Mouse (Mus musculus) liver, postnatal 0 days (tissue): ENCODE measurements around the gene Prdx2. TPM values are rescaled to one million over a fixed set of nuclear protein-coding genes. Genes with fewer than 3 reads are reported as not detected.

ENCODE experiments used
- ATAC-seq: fragments of 200-750 bp; cut with Nextera tagmentation; 2 replicates; pipeline ENCODE4 v1.8.0; 2017; ENCODE audit warnings: mild to moderate bottlenecking, moderate library complexity
- DNase-seq: peaks from one replicate; pipeline ENCODE4 v3.0.0-alpha.2; 2016
- H3K27ac ChIP-seq: fragments of 300-500 bp; sonication (generic); 2 replicates; pipeline ENCODE4 v1.5.1; 2014; ENCODE audit warnings: antibody characterized with exemption, moderate library complexity, mild to moderate bottlenecking, low read depth
- H3K27me3 ChIP-seq: fragments of 300-500 bp; sonication (generic); 2 replicates; pipeline ENCODE4 v1.6.1; 2014; ENCODE audit warnings: low read length, control low read depth, mixed read lengths; ENCODE audit not compliant: insufficient read depth
- H3K36me3 ChIP-seq: fragments of 300-500 bp; sonication (generic); replicated peaks from 2 replicates; pipeline ENCODE4 v1.6.1; 2014; ENCODE audit warnings: mild to moderate bottlenecking, control low read depth, low read length, moderate library complexity, mixed read lengths; ENCODE audit not compliant: insufficient read depth
- H3K4me1 ChIP-seq: fragments of 300-500 bp; sonication (generic); 2 replicates; pipeline ENCODE4 v1.6.1; 2014; ENCODE audit warnings: antibody characterized with exemption, mild to moderate bottlenecking, control low read depth; ENCODE audit not compliant: insufficient read depth
- H3K4me2 ChIP-seq: fragments of 300-500 bp; sonication (generic); 2 replicates; pipeline ENCODE4 v1.6.1; 2014; ENCODE audit warnings: low read depth, mild to moderate bottlenecking, low read length, moderate library complexity, mixed read lengths
- H3K4me3 ChIP-seq: fragments of 300-500 bp; sonication (generic); 2 replicates; pipeline ENCODE4 v1.5.1; 2014; ENCODE audit warnings: low read depth, low read length
- H3K9ac ChIP-seq: fragments of 300-500 bp; sonication (generic); replicated peaks from 2 replicates; pipeline ENCODE4 v1.6.1; 2014; ENCODE audit warnings: mild to moderate bottlenecking, moderate library complexity
- H3K9me3 ChIP-seq: fragments of 300-500 bp; sonication (generic); 2 replicates; pipeline ENCODE4 v1.6.1; 2016; ENCODE audit warnings: mild to moderate bottlenecking, control low read depth, low read length, mixed read lengths
- CTCF ChIP-seq: sonication (generic); IDR thresholded peaks from 2 replicates; pipeline ENCODE4 v1.5.1; 2016; ENCODE audit warnings: antibody characterized with exemption, low read depth
- EP300 ChIP-seq: IDR thresholded peaks from 2 replicates; pipeline ENCODE4 v1.6.1; 2016; ENCODE audit warnings: antibody characterized with exemption, low read depth, mild to moderate bottlenecking
- WGBS: fragments of 180-500 bp; shearing (Covaris S2); extraction: QIAGEN DNeasy Blood & Tissue Kit; methylation state at CpG from one replicate; pipeline ENCODE4 v1.1.7; 2014; ENCODE audit not compliant: insufficient replicate concordance; 5-methylcytosine and 5-hydroxymethylcytosine counted together
- polyA plus RNA-seq: library from polyadenylated mRNA; unstranded; fragments of >200 nt; fragmentation: Nextera tagmentation; extraction: Ambion mirVana; gene quantifications from 2 replicates; pipeline ENCODE4 v1.2.1, GENCODE M21; 2015

Prdx2 gene
- polyA plus RNA-seq, 1 experiment from 2014 or later, result 831 TPM

- H3K4me1 ChIP-seq, result no peaks in the 10 kb centered on the region; the same call in none of the 2 replicates
- DNase-seq (no peak), ATAC-seq (no peak)
- no peak overlapping the region; the same call in 1 of the 2 replicates for H3K4me3 ChIP-seq
- H3K27me3 ChIP-seq, result peaks cover 52% of the 10 kb centered on the region
- no peaks in the 10 kb centered on the region for H3K9me3 ChIP-seq
- no peak overlapping the region for H3K9ac ChIP-seq
- peak overlapping the region; percentile 70; the same call in 1 of the 2 replicates for H3K4me2 ChIP-seq
- no peak for TF ChIP-seq EP300
- TF ChIP-seq CTCF, result no peak
- no peak overlapping the region for H3K27ac ChIP-seq
- H3K36me3 ChIP-seq, result no peaks in the 10 kb centered on the region
- WGBS, result 53% methylated on average over 13 of the region's 13 CpGs
These were observed 31.5 kb upstream of the Prdx2 start for GRCm38 (mm10) chr8:84937620-84938485.

GRCm38 (mm10) chr8:84943699-84944098 is 25.7 kb upstream of the Prdx2 start:
- no peak for ATAC-seq
- Histone ChIP-seq H3K4me3 (no peak overlapping the region), H3K9ac (no peak overlapping the region), H3K27me3 (peaks cover 60% of the 10 kb centered on the region), H3K27ac (no peak overlapping the region), H3K4me2 (no peak overlapping the region), H3K4me1 (peaks cover 11% of the 10 kb centered on the region), H3K36me3 (no peaks in the 10 kb centered on the region), H3K9me3 (no peaks in the 10 kb centered on the region)
- no peak for DNase-seq
- WGBS, result 17% methylated on average over 4 of the region's 4 CpGs
- no peak for TF ChIP-seq EP300
- no peak for TF ChIP-seq CTCF

- no peak overlapping the region for H3K4me3 ChIP-seq
- peak overlapping the region; percentile 35; the same call in 1 of the 2 replicates for H3K4me2 ChIP-seq
- no peaks in the 10 kb centered on the region for H3K9me3 ChIP-seq
- H3K27me3 ChIP-seq, result peaks cover 60% of the 10 kb centered on the region
- ATAC-seq (no peak), DNase-seq (peak; percentile 75)
- H3K4me1 ChIP-seq, result peaks cover 11% of the 10 kb centered on the region
- H3K27ac ChIP-seq, result no peak overlapping the region
- WGBS, result 4% methylated on average over 26 of the region's 26 CpGs
- no peaks in the 10 kb centered on the region for H3K36me3 ChIP-seq
- TF ChIP-seq CTCF (no peak), EP300 (no peak)
- H3K9ac ChIP-seq, result no peak overlapping the region
These were observed 24.8 kb upstream of the Prdx2 start for GRCm38 (mm10) chr8:84944478-84945160.

DNA sequence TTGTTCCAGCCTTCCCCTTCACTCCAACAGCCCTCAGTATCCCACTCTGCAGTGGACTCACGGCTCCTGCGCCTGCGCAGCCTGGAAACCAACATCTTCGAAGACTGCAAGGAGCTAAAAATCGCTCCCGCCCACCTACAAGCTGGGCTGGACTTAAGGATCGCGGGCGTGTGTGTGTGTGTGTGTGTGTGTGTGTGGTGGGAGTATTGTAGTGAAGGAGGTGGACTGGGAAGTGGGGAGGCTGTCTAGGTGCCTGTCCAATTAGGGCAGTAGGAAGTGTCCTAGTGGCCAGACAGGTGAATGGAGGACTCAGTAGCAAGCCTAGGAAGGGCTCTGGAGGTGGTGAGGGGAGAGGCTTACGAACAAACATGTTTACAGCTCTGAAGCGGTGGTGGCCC is 24.2 kb upstream of the Prdx2 start:
- no peak overlapping the region for H3K9ac ChIP-seq
- no peaks in the 10 kb centered on the region for H3K36me3 ChIP-seq
- no peak overlapping the region for H3K4me3 ChIP-seq
- H3K27ac ChIP-seq, result no peak overlapping the region
- peaks cover 11% of the 10 kb centered on the region for H3K4me1 ChIP-seq
- H3K9me3 ChIP-seq, result no peaks in the 10 kb centered on the region
- ATAC-seq, result no peak
- no peak overlapping the region for H3K4me2 ChIP-seq
- no peak for DNase-seq
- H3K27me3 ChIP-seq, result peaks cover 66% of the 10 kb centered on the region
- TF ChIP-seq CTCF (no peak), EP300 (no peak)
- 10% methylated on average over 11 of the region's 11 CpGs for WGBS

GRCm38 (mm10) chr8:84945633-84946527 is 23.5 kb upstream of the Prdx2 start:
- DNase-seq (no peak), ATAC-seq (no peak)
- Histone ChIP-seq H3K4me2 (peak overlapping the region; percentile 47), H3K9me3 (no peaks in the 10 kb centered on the region), H3K4me3 (peak overlapping the region; percentile 25; the same call in 1 of the 2 replicates), H3K27me3 (peaks cover 71% of the 10 kb centered on the region), H3K27ac (no peak overlapping the region), H3K4me1 (peaks cover 11% of the 10 kb centered on the region), H3K9ac (no peak overlapping the region), H3K36me3 (no peaks in the 10 kb centered on the region)
- WGBS, result 2% methylated on average over 42 of the region's 67 CpGs
- TF ChIP-seq EP300, result no peak
- peak; percentile 25 for TF ChIP-seq CTCF
